Mouse (Mus musculus) c-Kit-negative CD71-positive TER-119-positive erythroid progenitor cells, embryonic 14.5 days (primary cell): ENCODE measurements around the gene Rapsn.

Experiments
- DNase-seq: peaks from one replicate; pipeline ENCODE4 v3.0.0-alpha.2; 2013; ENCODE audit warnings: low read depth, low spot score

The Rapsn gene

DNA sequence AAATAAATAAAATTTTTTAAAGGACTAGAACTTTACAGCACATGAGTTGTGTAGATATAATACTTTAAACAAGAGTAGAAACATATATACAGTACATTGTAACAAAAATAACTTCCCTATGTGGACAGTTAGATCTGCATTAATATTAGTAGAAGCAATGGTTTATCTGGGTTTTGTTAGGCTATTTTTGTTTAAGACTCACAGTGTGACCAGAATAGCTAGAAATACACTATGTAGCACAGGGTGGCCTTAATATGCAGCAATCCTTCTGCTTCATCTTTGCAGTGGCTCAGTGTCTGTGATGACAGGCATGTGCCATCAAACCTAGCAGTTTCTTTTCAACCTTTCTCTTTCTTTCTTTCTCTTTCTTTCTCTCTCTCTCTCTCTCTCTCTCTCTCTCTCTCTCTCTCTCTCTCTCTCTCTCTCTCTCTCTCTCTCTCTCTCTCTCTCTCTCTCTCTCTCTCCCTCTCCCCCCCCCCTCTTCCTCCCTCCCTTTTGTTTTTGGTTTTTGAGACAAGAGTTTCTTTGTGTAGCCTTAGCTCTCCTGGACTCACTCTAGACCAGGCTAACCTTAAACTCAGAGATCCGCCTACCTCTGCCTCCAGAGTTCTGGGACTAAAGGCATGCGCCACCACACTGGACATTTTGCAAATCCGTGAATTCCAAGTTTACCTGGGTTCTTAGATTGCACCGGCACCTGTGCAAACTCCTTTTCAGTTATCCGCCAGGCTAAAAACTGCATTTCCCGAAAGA is 17.9 kb downstream of the Rapsn start:
- no peak for DNase-seq

GRCm38 (mm10) chr2:91053934-91054382 is 18.5 kb downstream of the Rapsn start, which contains the start of gene Psmc3:
Psmc3 (plus strand) TSS chr2:91054009.
- DNase-seq = peak; percentile 85

DNA sequence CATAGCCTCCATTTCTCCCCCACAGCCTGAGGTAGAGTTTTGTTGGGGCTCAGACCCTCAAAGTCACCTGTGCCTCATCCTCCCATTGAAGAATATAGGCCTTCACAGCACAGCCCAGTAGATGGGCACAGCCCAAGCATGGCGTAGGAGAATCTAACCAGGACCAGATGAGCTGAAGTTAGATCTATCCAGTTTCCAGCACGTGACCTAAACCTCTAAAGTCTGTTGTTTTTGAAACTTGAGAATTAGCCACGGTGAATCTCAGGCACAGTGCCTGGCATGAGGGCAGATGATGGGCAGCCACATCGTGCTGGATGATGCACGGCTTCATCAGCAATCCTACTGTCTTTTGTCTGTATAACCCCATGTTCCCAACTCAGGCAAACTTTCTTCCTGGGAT is 23.0 kb downstream of the Rapsn start:
- no peak for DNase-seq

DNA sequence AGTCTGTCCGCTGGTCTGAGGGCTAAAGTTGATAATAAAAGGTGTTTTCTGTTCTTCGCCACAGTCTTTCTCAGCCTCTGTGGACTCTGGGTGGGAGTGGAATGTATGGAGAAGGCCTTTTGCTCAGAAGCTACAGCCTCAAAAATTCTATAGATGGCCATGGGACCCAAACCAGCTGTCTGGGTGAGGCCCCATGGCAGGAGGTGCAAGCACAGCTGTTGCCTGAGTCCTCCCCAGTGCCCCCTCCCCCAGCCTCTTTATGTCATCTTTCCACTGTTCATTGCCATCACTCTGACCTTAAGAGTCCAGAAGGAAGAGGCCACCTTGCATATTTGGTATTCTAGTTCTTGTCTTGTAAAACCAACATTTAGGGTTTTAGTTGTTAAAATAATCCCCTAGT is 24.0 kb downstream of the Rapsn start:
- no peak for DNase-seq

- DNase-seq = peak; percentile 37
These were observed 25.3 kb downstream of the Rapsn start for GRCm38 (mm10) chr2:91060544-91061355.

DNA sequence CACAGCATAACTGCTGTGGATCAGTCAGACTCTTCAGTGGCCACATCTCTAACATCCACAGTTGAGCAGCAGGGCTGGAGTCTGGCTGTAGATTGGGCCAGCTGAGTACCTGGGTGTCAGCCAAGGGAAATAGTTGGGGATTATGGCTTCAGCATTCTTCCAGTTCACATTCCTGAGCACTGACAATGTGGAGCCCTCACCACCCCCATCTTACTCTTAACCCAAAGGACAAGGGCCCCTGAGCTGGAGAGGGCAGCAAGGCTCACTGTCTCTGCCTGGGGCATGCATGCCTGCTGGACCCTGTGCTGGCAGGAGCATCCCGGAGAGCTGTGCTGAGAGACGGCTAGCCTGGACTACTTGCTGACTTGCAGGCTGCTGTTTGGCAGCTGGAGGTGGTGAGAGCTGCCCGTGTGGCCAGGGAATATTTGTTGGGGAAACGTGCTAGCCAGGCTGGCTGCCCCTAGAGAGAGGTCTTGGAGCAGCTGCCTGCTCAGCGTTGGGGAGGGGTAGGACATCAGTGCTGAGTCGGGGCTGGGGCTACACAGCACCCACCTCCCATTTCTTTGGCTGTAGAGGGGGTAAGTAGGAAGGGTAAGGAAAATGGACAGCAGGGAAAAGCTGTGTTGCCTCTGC is 26.5 kb downstream of the Rapsn start:
- no peak for DNase-seq

- no peak for DNase-seq
These were observed 27.6 kb downstream of the Rapsn start for GRCm38 (mm10) chr2:91062779-91063606.

- DNase-seq = no peak
These were observed 28.8 kb downstream of the Rapsn start for GRCm38 (mm10) chr2:91064211-91064610.

DNA sequence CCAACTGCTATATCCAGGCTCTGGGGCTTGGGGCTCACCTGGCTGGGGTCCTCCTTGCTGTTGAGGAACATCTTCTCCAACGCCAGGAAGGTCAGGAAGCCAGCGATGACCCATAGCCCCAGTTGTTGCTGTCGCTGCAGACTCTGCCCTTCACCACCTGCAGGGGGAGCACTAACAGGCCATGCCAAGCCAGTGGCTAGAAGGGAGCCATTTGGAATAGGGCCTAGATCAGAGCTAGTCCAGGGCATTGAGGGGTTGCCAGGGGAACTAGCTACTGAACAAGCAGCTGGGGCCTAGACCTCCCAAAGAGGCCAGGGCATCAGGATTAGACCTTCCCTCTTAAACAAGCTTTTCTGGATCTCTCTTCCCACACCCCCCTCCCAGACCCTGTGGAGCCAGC is 30.1 kb downstream of the Rapsn start:
- DNase-seq = no peak

DNA sequence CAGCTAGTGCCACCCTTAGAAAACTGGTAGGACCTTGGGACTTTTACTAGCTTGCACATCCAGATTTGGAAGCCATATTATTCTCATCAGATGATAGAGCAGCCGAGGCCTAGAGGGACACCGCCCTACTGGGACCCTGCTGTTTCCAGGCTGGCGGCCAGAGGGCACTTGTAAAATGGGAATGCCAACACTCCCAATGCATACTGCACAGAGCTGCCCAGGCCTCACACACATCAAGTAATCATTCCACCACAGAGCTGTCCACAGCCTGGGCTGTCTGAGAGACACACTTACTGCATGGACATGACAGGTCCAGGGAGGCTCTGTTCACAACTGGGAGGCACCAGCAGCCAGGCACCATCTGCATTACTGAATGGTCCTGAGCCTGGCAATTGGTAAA is 31.0 kb downstream of the Rapsn start:
- no peak for DNase-seq

DNA sequence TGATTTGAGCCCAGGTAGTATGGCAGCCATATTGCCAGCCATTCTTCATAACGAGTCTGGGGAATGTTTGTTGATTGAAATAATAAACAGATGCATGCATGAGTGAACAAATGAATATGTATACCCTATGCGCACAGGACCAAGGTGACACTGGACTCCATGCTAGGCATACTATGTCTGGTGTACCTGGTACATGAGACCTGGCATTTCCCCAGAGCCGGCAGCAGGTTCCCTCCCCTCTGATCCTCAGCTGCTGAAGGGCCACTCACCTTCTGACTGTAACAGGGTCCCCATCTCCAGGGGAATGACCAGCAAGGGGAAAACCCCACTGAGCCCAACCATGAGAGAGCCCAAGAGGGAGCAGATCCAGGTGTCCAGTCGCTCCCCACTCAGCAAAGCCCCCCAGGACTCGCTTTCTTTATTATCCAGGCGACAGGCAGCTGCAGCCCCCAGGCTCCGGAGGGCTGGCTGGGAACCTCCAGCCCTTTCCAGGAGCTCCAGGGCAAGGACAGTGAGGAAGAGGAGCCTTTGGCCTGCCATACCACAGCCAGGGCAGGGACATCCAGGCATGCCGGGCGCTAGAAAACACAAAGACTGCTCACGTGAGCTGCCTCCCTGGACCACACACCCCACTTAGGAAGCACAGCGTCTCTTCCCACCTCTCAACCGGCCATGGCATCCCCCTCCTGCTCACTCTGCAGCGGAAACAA is 32.9 kb downstream of the Rapsn start:
- DNase-seq = no peak

DNA sequence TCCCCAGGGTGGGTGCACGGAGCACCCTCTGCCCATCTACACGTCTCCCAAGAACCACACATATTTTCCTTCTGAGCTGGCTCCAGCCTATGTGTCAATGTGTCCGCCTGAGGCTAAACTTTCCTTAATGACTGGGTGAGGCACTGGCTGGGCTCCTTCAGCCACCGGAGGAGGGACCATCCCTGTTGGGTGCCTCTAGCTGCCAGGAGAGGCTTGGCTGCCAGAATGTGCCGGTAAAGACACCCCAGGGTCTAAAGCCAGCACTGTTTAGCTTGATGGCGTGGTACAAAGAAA is 33.4 kb downstream of the Rapsn start:
- no peak for DNase-seq

DNA sequence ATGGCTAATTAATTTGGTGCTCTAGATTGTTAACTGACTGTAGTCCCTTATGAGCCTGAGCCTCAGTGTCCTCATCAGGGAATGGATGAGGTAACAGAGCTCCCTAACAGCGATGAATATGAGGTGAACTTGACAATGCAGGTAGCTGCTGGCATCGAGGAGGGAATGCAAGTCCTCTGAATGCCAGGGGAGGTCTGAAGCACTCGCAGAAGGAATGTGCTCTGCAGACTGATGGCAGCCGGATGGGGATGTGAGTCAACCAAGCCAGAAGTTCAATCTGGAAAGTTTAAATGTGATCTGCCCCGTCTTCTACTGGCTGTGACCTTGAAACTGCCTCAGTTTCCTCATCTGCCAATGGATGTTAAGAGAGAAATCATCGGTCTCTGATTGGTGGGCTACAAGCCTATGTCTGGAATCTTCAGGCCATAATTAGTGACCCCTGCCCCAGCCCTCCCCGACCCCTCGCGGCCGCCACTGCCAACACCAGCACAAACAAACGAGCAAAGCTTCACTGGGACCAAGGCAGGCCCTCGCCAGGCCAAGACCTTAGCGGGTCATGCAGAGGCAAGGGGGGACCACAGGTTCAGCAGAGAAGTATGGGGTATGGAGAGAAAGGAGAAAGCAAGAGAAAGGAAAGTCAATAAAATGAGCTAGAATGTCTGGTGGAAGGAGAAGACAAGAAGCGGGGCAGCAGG is 34.0 kb downstream of the Rapsn start:
- DNase-seq = no peak

GRCm38 (mm10) chr2:91070076-91070800 is 34.8 kb downstream of the Rapsn start, which contains the start of gene Slc39a13:
Slc39a13 (minus strand) TSS chr2:91070417.
- peak; percentile 85 for DNase-seq

DNA sequence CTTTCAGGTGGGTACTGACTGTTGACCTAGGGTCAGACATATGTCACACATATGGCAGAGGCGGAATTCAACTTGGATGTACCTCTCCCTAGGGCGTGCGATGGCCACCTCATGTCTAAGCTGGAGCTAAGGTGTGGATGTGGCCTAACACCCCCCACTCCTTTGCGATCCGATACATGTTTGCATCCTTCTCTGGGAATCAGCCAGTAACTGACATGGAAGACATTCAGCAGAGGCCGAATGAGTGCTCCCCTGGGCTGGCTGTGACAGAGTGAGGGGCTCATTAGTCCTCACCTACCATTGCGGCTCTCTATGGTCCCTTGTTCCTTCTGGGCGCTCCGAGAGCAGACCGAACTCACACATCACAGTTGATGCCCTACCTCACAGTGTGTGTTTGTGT is 35.6 kb downstream of the Rapsn start:
- no peak for DNase-seq

DNA sequence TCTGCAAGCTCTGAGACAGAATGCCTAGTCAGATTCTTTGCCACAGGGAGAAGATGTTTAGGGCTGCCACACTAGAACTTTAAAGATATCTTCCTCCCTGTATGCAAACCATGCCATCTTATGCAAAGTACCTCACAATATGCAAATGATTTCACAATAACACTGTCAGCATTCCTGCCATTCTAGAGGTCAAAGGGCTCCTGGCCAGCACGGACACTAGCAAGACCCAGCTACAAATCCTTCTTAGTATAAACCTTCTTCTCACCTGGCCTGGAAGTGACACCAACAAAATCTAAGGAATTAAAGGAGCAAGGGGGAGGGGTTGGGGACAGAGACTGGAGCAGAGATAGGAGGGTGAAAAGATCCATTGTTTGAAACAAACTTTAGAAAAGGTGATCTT is 36.7 kb downstream of the Rapsn start:
- no peak for DNase-seq

DNA sequence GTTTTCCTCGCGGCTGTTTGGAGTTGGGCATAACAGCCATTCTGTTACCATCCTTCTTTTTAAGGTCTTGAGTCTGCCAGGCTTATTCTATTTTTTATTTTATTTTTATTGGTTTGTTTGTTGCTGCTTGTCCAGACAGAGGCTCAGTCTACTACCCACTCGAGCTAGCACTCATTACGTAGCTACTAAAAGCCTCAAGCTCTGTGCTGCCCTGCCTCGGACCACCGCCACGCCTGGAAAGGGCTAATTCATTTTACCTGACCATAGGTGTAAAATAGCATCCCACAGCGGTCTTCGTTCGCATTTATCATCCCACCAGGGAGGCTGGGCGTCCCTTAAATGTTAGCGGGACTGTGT is 42.5 kb downstream of the Rapsn start:
- no peak for DNase-seq

DNA sequence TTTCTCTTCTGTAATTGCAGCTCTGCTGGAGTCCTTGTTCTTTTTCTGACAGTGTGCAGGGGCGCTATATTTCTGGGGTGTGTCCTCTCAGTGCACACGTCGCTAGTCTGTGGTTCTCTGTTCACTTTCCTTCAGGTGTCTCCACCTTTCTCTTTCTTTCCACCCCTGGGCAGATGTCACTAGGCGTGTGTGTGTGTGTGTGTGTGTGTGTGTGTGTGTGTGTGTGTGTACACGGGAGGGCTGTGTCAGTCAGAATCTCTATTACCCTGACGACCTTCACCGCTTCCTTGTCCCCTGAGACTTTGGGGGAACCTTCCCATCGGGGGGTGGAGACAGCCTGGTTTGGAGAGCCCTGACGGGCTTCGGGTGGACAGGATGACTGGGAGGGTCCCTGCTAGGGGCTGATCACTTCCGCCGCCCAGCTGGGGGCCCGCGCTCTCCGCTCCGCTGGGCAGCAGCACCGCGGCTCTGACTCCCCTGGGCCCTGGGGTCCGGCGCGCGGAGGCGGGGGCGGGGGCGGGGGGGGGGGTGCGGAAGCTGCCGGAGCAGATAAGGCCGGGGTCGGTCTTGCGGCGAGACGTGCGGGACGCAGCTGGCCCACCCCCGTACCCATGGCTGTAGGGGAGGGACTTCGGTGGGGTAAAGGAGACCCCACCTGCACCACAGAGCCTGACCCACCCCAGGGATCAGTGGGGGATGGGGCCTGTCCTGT is 43.0 kb downstream of the Rapsn start:
- DNase-seq = no peak

DNA sequence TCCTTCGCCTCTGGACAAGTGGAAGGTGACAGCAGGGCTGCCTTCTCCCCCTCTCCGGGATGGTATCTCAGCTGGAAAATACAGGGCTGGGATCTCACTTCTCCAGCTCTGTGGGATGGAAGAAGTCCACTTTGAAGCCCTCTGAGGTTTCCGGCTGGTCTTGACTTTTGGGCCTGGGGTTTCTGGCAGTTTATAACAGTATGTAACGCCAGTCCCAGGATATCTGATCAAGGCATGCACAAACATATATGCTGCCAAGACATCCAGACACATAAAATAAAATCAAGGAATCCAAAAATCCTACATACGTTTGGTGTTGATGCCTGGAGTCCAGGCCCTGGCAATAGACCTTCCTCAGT is 43.6 kb downstream of the Rapsn start:
- no peak for DNase-seq
